Mouse (Mus musculus) liver, adult 2 months (tissue): ENCODE data around the gene Depdc1b. TPM values are rescaled to one million over a fixed set of nuclear protein-coding genes. Genes with fewer than 3 reads are reported as not detected.

Experiments used
- DNase-seq: peaks from one replicate; pipeline ENCODE4 v3.0.0-alpha.2; 2011; ENCODE audit warnings: low read depth, low spot score; ENCODE audit errors: extremely low read depth
- H3K27ac ChIP-seq: fragments of 200-500 bp; replicated peaks from 2 replicates; pipeline ENCODE4 v1.5.1; 2012; ENCODE audit warnings: low read depth, mild to moderate bottlenecking, control low read depth, inconsistent platforms, low read length; ENCODE audit not compliant: insufficient read depth
- H3K27me3 ChIP-seq: fragments of 200-500 bp; 2 replicates; pipeline ENCODE4 v1.6.1; 2012; ENCODE audit warnings: mild to moderate bottlenecking, moderate library complexity, low read length, inconsistent platforms; ENCODE audit not compliant: control insufficient read depth, insufficient read depth
- H3K36me3 ChIP-seq: fragments of 200-500 bp; 2 replicates; pipeline ENCODE4 v1.6.1; 2012; ENCODE audit warnings: low read length, inconsistent platforms; ENCODE audit not compliant: control insufficient read depth, insufficient read depth
- H3K4me1 ChIP-seq: fragments of 200-500 bp; 2 replicates; pipeline ENCODE4 v1.6.1; 2011; ENCODE audit warnings: low read length; ENCODE audit not compliant: control insufficient read depth, insufficient read depth
- H3K4me3 ChIP-seq: fragments of 200-500 bp; 2 replicates; pipeline ENCODE4 v1.5.1; 2011; ENCODE audit warnings: low read depth, mild to moderate bottlenecking, control low read depth, low read length, moderate library complexity; ENCODE audit not compliant: insufficient read depth
- H3K79me2 ChIP-seq: fragments of 200-500 bp; 2 replicates; pipeline ENCODE4 v1.6.1; 2012; ENCODE audit warnings: inconsistent platforms, mild to moderate bottlenecking, low read length, moderate library complexity; ENCODE audit not compliant: control insufficient read depth, insufficient read depth
- H3K9ac ChIP-seq: fragments of 200-500 bp; 2 replicates; pipeline ENCODE4 v1.6.1; 2012; ENCODE audit warnings: low read depth, mild to moderate bottlenecking, control low read depth, inconsistent platforms, low read length
- CTCF ChIP-seq: fragments of 200-500 bp; IDR thresholded peaks from 2 replicates; pipeline ENCODE4 v1.5.1; 2011; ENCODE audit warnings: low read depth, low read length, control low read depth
- POLR2A ChIP-seq: fragments of 200-500 bp; IDR thresholded peaks from 2 replicates; pipeline ENCODE4 v1.6.1; 2011; ENCODE audit warnings: low read length, control low read depth; ENCODE audit not compliant: insufficient read depth; ENCODE audit errors: extremely low read depth
- WGBS: fragments of 180-500 bp; shearing (Covaris S2); methylation state at CpG from one replicate; pipeline ENCODE4 v1.1.7; 2018; 5-methylcytosine and 5-hydroxymethylcytosine counted together
- polyA plus RNA-seq: library from polyadenylated mRNA; depleted of rRNA; stranded (reverse); fragments of >200 nt; gene quantifications from 2 replicates; pipeline ENCODE4 v1.2.3, GENCODE M21; 2012
- total RNA-seq: library from RNA; depleted of rRNA; stranded (reverse); fragments of >200 nt; gene quantifications from 2 replicates; pipeline ENCODE4 v1.2.3, GENCODE M21; 2014

Depdc1b gene
- total and polyA plus RNA-seq, 2 experiments, result 0.28 TPM; not detected in 1

- 80% methylated on average over 5 of the region's 5 CpGs for WGBS
- Histone ChIP-seq H3K27ac (no peak overlapping the region), H3K4me1 (peaks cover 4% of the 10 kb centered on the region; the same call in 1 of the 2 replicates), H3K36me3 (no peaks in the 10 kb centered on the region), H3K27me3 (no peaks in the 10 kb centered on the region), H3K9ac (no peak overlapping the region), H3K79me2 (no peaks in the 10 kb centered on the region), H3K4me3 (no peak overlapping the region)
- no peak for TF ChIP-seq CTCF
- no peak for TF ChIP-seq POLR2A
- no peak for DNase-seq
These were observed 33.5 kb downstream of the Depdc1b start for GRCm38 (mm10) chr13:108349624-108350023.

GRCm38 (mm10) chr13:108353781-108354180, 37.6 kb downstream of the Depdc1b start:
- Histone ChIP-seq H3K9ac (no peak overlapping the region), H3K4me1 (no peaks in the 10 kb centered on the region), H3K27me3 (no peaks in the 10 kb centered on the region), H3K79me2 (no peaks in the 10 kb centered on the region), H3K27ac (no peak overlapping the region), H3K4me3 (no peak overlapping the region), H3K36me3 (no peaks in the 10 kb centered on the region)
- no peak for DNase-seq
- no peak for TF ChIP-seq POLR2A
- no peak for TF ChIP-seq CTCF
- WGBS, result 91% methylated on average over 5 of the region's 5 CpGs

- H3K9ac ChIP-seq, result no peak overlapping the region
- no peaks in the 10 kb centered on the region for H3K27me3 ChIP-seq
- H3K27ac ChIP-seq, result no peak overlapping the region
- no peaks in the 10 kb centered on the region for H3K79me2 ChIP-seq
- no peaks in the 10 kb centered on the region for H3K4me1 ChIP-seq
- TF ChIP-seq POLR2A, result no peak
- TF ChIP-seq CTCF, result no peak
- no peak overlapping the region for H3K4me3 ChIP-seq
- no peaks in the 10 kb centered on the region for H3K36me3 ChIP-seq
- WGBS, result 89% methylated on average over 12 of the region's 12 CpGs
- DNase-seq, result no peak
These were observed 38.8 kb downstream of the Depdc1b start for GRCm38 (mm10) chr13:108354804-108355552.

- DNase-seq, result no peak
- 93% methylated on average over 10 of the region's 10 CpGs for WGBS
- no peak overlapping the region for H3K9ac ChIP-seq
- no peak overlapping the region for H3K27ac ChIP-seq
- no peaks in the 10 kb centered on the region for H3K4me1 ChIP-seq
- H3K27me3 ChIP-seq, result no peaks in the 10 kb centered on the region
- no peak overlapping the region for H3K4me3 ChIP-seq
- H3K36me3 ChIP-seq, result no peaks in the 10 kb centered on the region
- H3K79me2 ChIP-seq, result no peaks in the 10 kb centered on the region
- TF ChIP-seq CTCF (no peak), POLR2A (no peak)
These were observed 41.2 kb downstream of the Depdc1b start for GRCm38 (mm10) chr13:108357362-108357761.

GRCm38 (mm10) chr13:108358228-108358627, 42.1 kb downstream of the Depdc1b start:
- H3K4me3 ChIP-seq, result no peak overlapping the region
- H3K36me3 ChIP-seq, result no peaks in the 10 kb centered on the region
- no peaks in the 10 kb centered on the region for H3K27me3 ChIP-seq
- DNase-seq, result no peak
- no peaks in the 10 kb centered on the region for H3K79me2 ChIP-seq
- 87% methylated on average over 3 of the region's 3 CpGs for WGBS
- H3K27ac ChIP-seq, result no peak overlapping the region
- H3K9ac ChIP-seq, result no peak overlapping the region
- no peaks in the 10 kb centered on the region for H3K4me1 ChIP-seq
- no peak for TF ChIP-seq CTCF
- TF ChIP-seq POLR2A, result no peak

GRCm38 (mm10) chr13:108367496-108367895, 51.4 kb downstream of the Depdc1b start:
- Histone ChIP-seq H3K27ac (no peak overlapping the region), H3K4me1 (no peaks in the 10 kb centered on the region), H3K27me3 (no peaks in the 10 kb centered on the region), H3K36me3 (no peaks in the 10 kb centered on the region), H3K4me3 (no peak overlapping the region), H3K9ac (no peak overlapping the region), H3K79me2 (no peaks in the 10 kb centered on the region)
- DNase-seq, result peak; percentile 61
- TF ChIP-seq POLR2A (no peak), CTCF (no peak)
- 48% methylated on average over 12 of the region's 12 CpGs for WGBS
